Mouse (Mus musculus) frontal cortex, postnatal 14 days (tissue): Measurements from ENCODE around the gene Mctp1.
"Not testable (repeated sequence)": the region's sequence is repeated elsewhere in the genome, so short reads cannot be mapped to it uniquely, and the experiment has no call there.

ENCODE experiments used
- DNase-seq, 2 experiments: peaks; one replicate each; pipeline ENCODE4 v3.0.0; 2022; ENCODE audit warnings: low spot score in 2 of 2

Gene Mctp1

GRCm38 (mm10) chr13:76383972-76384663 lies at the start of gene Mctp1:
TSS of gene Mctp1 (plus strand) at chr13:76384535.
- peak in 1 of 2 experiments; percentile 35 for DNase-seq

- DNase-seq = not testable (repeated sequence)
These were observed 38.4 kb upstream of the Mctp1 start for GRCm38 (mm10) chr13:76345941-76346340.

- no peak for DNase-seq
These were observed 25.6 kb upstream of the Mctp1 start for GRCm38 (mm10) chr13:76358720-76359119.

- DNase-seq = peak; percentile 49 to 60
These were observed 515 bp downstream of the Mctp1 start for GRCm38 (mm10) chr13:76384664-76385435.

- DNase-seq = no peak
These were observed 4.3 kb downstream of the Mctp1 start for GRCm38 (mm10) chr13:76388615-76389014.

GRCm38 (mm10) chr13:76391920-76392319 lies 7.6 kb downstream of the Mctp1 start:
- no peak for DNase-seq

- no peak for DNase-seq
These were observed 8.8 kb downstream of the Mctp1 start for GRCm38 (mm10) chr13:76393106-76393505.

- no peak for DNase-seq
These were observed 11.6 kb downstream of the Mctp1 start for GRCm38 (mm10) chr13:76395906-76396305.

- DNase-seq = no peak
These were observed 25.0 kb downstream of the Mctp1 start for GRCm38 (mm10) chr13:76409296-76409695.

GRCm38 (mm10) chr13:76410665-76411064 lies 26.3 kb downstream of the Mctp1 start:
- no peak for DNase-seq

GRCm38 (mm10) chr13:76415346-76415745 lies 31.0 kb downstream of the Mctp1 start:
- DNase-seq = no peak

GRCm38 (mm10) chr13:76420111-76420510 lies 35.8 kb downstream of the Mctp1 start:
- DNase-seq = no peak

- no peak for DNase-seq
These were observed 36.7 kb downstream of the Mctp1 start for GRCm38 (mm10) chr13:76421075-76421474.

GRCm38 (mm10) chr13:76422124-76422523 lies 37.8 kb downstream of the Mctp1 start:
- no peak for DNase-seq

GRCm38 (mm10) chr13:76429456-76429855 lies 45.1 kb downstream of the Mctp1 start:
- DNase-seq = no peak

- no peak for DNase-seq
These were observed 45.6 kb downstream of the Mctp1 start for GRCm38 (mm10) chr13:76429927-76430326.

- no peak for DNase-seq
These were observed 47.6 kb downstream of the Mctp1 start for GRCm38 (mm10) chr13:76431946-76432345.

- DNase-seq = no peak
These were observed 49.1 kb downstream of the Mctp1 start for GRCm38 (mm10) chr13:76433438-76433837.

GRCm38 (mm10) chr13:76436426-76436825 lies 52.1 kb downstream of the Mctp1 start:
- DNase-seq = no peak

- DNase-seq = no peak
These were observed 54.4 kb downstream of the Mctp1 start for GRCm38 (mm10) chr13:76438765-76439164.

- DNase-seq = no peak
These were observed 61.7 kb downstream of the Mctp1 start for GRCm38 (mm10) chr13:76446059-76446458.

GRCm38 (mm10) chr13:76447528-76447927 lies 63.2 kb downstream of the Mctp1 start:
- no peak for DNase-seq

GRCm38 (mm10) chr13:76451526-76451925 lies 67.2 kb downstream of the Mctp1 start:
- DNase-seq = not testable (repeated sequence)
